Mouse (Mus musculus) embryo, embryonic 10 days (tissue): ENCODE data around the gene Cpeb3.

ENCODE experiments used
- DNase-seq: peaks from one replicate; pipeline ENCODE4 v3.0.0-alpha.2; 2015; ENCODE audit warnings: low spot score

The Cpeb3 gene

DNA sequence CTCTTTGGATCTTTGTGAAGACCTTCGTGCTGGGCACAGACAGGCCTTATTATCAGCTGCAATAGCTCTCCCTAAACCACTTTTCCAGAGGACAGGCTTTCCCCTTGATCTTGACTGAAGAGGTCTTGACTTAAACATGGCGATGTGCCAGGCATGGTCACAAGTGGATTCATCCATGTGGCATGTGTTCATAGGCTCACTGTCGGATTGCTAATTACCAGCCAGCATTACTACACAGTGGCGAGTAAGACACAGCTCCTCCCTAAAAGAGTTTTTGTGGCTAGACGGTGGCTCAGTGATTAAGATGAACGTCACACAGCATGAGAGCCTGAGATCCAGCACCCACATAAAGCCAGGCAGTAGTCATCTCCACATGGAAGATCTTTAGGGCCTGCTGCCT is 178.6 kb downstream of the Cpeb3 start:
- no peak for DNase-seq

DNA sequence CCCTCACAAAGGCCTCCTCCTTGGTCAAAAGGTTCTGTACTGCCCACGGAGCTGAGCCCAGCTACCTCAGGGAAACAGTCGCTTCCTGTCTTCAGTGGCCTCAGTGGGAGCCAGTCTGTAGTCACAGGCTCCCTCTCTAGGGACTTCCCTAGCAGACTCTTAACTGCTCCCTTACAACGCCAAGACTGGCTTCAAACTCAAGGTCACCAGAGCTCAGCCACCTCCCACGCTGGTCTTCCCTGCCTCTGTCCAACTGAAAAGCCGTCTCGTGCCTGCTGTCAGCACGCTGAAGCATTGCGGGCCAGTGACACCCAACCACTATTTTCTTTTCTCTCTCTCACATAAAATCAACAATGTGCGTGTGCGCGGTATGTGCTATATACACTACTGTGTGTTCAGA is 182.0 kb downstream of the Cpeb3 start:
- DNase-seq: no peak

DNA sequence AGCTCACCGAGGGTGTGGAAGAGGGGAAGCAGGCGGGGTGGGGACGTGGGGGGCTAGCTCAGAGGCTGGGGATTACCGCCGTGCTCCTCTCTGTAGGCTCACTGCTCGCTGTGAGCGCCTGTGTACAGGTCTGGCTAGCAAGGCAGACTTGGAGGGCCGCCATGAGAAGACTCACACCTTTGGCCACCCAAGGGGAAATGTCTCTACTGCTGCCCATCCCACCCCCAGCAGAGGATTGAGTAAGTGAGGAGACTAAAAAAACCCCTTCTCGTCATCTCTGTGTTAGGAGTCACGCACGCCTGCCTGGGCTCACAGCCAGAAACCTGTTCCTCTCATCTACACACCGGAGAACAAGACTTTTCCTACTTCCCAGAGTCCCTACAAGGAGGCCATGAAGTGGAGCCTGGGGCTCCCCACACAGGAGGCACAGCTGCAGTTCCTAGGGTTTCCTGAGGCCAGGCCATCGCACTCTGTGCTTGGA is 182.5 kb downstream of the Cpeb3 start:
- no peak for DNase-seq

DNA sequence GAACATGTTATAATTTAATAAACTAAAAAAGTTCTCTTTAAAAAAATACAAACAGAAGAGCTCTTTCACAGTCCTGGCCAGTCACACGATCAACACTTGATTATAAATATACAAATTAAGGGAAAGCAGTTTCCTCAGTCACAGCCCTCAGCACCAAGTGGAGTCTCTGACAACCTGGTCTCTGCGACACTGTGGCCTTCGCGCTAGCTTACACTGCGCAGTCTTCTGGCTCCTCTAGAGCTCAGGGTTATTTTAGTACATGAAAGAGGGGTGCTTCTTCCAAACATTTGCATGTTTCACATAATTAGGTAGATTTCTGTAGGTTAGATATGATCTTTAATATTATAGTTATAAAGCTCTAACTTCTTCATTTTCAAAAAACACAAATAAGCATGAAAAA is 186.3 kb downstream of the Cpeb3 start:
- no peak for DNase-seq

DNA sequence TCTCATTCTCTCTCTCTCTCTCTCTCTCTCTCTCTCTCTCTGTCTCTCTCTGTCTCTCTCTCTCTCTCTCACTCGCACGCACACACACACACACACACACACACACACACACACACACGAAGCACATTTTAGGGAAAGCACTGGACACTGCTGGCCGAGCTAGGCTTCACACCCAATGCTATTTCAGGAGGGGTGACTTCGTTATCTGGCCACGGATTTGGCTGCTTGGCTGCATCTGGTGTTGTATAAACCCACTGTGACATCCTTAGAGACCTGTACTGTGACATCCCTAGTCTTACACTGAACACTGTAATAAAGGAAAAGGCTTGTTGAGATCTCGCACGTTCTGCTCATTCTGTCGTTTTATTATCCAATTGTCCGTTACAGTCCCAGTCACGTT is 187.4 kb downstream of the Cpeb3 start:
- no peak for DNase-seq

DNA sequence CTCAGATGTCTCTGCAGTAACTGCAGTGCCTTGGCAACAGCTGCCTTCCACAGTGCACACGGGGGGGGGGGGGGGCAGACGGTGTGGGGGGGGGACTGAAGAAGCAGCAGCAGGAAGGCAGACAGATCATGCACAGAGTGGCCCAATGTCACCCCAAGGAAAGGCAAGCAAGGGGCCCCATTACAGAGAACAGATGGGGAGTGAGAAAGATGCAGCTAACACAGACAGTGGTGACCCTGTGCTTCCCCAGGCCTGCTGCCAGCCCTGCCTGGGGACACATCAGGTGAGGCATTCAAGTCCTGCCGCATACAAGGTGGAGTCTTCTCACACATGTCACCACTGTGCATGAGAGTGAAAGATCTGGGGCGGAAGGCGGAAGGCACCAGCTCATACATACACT is 187.9 kb downstream of the Cpeb3 start:
- DNase-seq: no peak

DNA sequence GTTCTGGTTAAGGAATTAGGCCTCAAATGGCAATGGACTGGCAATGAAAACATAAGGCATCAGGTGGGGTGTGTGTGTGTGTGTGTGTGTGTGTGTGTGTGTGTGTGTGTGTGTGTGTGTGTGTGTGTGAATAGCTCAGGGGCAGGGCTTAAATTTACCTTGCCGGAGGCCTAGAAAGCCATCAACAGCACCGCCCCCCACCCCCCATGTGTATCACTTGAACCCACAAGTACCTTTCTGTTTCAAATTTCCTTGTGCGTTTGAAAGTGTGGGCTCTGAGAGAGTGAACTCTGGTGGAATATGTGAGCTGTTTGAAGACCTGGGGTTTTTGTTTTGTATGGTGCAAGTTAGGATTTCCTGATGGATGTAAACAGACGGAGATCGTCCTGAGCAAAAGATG is 189.5 kb downstream of the Cpeb3 start:
- no peak for DNase-seq

DNA sequence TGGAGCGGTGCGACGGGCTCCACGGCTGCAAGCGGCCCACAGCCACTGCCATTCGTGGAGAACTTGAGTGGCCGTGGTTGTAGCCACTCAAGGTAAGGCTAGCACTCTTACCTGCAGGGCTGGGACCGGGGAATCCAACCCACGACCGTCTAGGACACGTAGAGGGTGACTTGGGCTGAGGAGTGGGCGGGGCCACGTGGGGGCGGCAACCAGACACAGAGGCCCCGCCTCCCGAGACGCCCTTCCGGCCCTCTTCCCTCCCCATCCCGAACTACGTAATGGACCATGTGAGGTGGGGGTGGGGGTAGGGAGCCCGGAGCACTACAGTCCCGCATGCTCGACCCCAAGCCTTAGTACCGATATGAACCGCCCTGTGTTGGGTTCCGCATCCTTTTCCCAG is 190.0 kb downstream of the Cpeb3 start:
- peak; percentile 90 for DNase-seq

DNA sequence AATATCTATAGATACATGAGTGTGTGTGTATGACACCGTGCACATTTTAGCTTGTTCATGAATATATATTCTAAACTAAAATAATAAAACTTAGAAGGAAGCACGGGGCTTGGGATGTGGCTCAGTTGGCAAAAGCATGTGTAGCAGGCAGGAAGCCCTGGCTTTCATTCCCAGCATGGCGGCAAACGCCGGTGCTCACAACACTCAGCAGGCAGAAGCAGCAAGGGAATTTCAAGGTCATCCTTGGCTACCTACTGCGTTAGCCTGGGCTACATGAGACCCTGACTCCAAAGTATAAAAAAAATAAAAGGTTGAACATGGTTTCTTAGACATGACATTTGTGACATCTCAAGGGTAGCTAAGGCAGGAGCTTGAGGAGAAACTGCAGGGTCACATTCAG is 191.5 kb downstream of the Cpeb3 start:
- no peak for DNase-seq

DNA sequence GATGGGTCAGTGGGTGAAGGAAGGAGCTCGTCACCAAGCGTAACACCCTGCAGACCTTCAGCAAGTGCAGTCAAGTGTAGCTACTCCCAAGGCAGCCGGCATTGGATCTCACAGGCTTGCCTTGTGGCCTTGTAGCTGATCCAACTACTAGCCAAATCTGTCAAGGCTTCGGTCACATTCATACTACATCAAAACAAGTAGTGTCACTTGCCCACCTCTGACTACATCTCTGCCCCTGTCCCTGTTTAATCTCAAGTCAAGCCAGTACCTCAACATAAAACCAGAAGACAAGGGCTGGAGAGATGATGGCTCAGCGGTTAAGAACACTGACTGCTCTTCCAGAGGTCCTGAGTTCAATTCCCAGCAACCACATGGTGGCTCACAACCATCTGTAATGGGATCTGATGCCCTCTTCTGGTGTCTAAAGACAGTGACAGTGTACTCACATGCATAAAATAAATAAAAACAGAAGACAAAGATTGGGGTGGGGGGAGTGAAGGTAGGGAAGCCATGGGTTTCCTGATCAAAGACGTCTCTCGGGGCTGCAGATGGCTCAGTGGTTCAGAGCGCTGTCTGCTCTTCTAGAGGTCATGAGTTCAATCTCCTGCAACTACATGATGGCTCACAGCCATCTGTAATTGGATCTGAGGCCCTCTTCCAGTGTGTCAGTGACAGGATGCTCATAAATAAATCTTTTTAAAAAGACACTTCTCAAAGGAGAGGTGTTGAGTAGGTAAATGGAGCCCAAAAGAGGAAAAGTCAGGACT is 194.0 kb downstream of the Cpeb3 start:
- DNase-seq: no peak

DNA sequence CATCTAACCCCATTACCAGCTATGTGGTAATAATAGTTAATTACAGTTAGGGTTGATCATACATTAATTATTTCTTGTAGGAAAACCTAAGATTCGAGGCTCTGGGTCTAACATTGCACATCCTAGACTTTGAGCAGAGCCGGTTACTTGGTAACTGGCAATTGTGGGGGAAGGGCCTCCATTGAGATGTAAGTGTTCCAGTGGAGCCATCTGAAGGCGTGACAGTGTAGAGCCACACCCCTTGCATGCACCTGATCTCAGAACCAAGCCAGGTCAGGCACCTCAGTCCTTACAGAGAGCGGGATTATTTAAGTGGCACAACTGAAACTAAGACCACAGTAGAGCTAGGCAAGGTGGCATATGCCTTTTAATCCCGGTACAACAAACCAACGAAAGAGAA is 194.9 kb downstream of the Cpeb3 start:
- DNase-seq: no peak

DNA sequence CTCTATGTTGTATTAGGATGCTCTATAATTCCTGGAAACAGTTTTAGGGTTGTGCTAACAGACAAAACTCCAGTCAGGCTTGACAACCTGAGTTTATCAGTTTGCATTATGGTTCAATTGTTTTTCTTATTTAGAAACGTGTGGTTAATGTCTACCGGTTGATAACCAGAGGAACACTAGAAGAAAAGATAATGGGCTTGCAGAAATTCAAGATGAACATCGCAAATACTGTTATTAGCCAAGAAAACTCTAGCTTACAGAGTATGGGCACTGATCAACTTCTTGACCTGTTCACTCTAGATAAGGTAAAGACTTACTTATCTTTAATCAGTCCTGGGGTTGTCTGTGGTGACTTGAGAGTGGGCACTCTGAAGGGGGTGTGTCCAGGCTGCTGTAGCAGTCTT is 198.5 kb downstream of the Cpeb3 start:
- no peak for DNase-seq

DNA sequence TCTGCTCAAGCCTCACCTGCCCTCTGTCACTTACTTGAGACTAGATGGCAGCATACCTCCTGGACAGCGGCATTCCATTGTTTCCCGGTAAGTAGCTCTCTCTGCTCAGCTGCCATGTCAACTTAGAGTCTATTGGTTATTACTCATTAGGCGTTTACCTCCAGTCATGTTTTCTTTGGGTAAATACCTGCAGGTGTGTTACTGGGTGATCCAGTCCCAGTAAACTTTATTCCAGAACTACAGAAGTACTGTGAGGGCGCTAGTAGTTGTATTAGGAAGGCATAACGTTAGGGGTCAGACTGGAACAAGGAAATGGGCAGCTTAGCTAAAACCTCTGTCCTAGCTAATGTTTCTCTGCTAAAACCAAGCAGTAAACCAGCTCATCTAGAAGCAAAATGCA is 203.8 kb downstream of the Cpeb3 start:
- DNase-seq: no peak
